Mouse (Mus musculus) limb, embryonic 11.5 days (tissue): ENCODE results near the gene Cmtm1. TPM values are rescaled to one million over a fixed set of nuclear protein-coding genes. Genes with fewer than 3 reads are reported as not detected.

Source experiments
- ATAC-seq: fragments of 200-750 bp; cut with Nextera tagmentation; 2 replicates; pipeline ENCODE4 v1.8.0; 2017; ENCODE audit warnings: low read depth; ENCODE audit not compliant: insufficient number of reproducible peaks, low FRiP score, low TSS enrichment
- DNase-seq: peaks from one replicate; pipeline ENCODE4 v3.0.0-alpha.2; 2015; ENCODE audit warnings: low spot score
- H3K27ac ChIP-seq: fragments of 300-500 bp; sonication (generic); replicated peaks from 2 replicates; pipeline ENCODE4 v1.5.1; 2014; ENCODE audit warnings: low read depth, mild to moderate bottlenecking, low read length
- H3K27me3 ChIP-seq: fragments of 300-500 bp; sonication (generic); 2 replicates; pipeline ENCODE4 v1.6.1; 2014; ENCODE audit warnings: mild to moderate bottlenecking, low read length, mixed read lengths; ENCODE audit not compliant: control insufficient read depth, insufficient read depth
- H3K36me3 ChIP-seq: fragments of 300-500 bp; sonication (generic); 2 replicates; pipeline ENCODE4 v1.6.1; 2014; ENCODE audit warnings: mild to moderate bottlenecking, low read length, moderate library complexity, mixed read lengths; ENCODE audit not compliant: control insufficient read depth, insufficient read depth
- H3K4me1 ChIP-seq: fragments of 300-500 bp; sonication (generic); 2 replicates; pipeline ENCODE4 v1.6.1; 2014; ENCODE audit warnings: low read length, mixed read lengths; ENCODE audit not compliant: control insufficient read depth, insufficient read depth
- H3K4me2 ChIP-seq: fragments of 300-500 bp; sonication (generic); 2 replicates; pipeline ENCODE4 v1.6.1; 2014; ENCODE audit warnings: low read depth, mild to moderate bottlenecking, moderate library complexity; ENCODE audit not compliant: severe bottlenecking
- H3K4me3 ChIP-seq: fragments of 300-500 bp; sonication (generic); 2 replicates; pipeline ENCODE4 v1.5.1; 2014; ENCODE audit warnings: low read depth, low read length
- H3K9ac ChIP-seq: fragments of 300-500 bp; sonication (generic); 2 replicates; pipeline ENCODE4 v1.6.1; 2014; ENCODE audit warnings: mild to moderate bottlenecking, low read length
- H3K9me3 ChIP-seq: fragments of 300-500 bp; sonication (generic); 2 replicates; pipeline ENCODE4 v1.6.1; 2016; ENCODE audit warnings: low read length; ENCODE audit not compliant: control insufficient read depth
- WGBS: fragments of 180-500 bp; shearing (Covaris S2); extraction: QIAGEN DNeasy Blood & Tissue Kit; methylation state at CpG from one replicate; pipeline ENCODE4 v1.1.7; 2014; 5-methylcytosine and 5-hydroxymethylcytosine counted together
- polyA plus RNA-seq: library from polyadenylated mRNA; unstranded; fragments of >200 nt; fragmentation: Nextera tagmentation; extraction: Ambion mirVana; gene quantifications from 2 replicates; pipeline ENCODE4 v1.2.1, GENCODE M21; 2014

The Cmtm1 gene
- polyA plus RNA-seq, 1 experiment from 2014 or later, result not detected

DNA sequence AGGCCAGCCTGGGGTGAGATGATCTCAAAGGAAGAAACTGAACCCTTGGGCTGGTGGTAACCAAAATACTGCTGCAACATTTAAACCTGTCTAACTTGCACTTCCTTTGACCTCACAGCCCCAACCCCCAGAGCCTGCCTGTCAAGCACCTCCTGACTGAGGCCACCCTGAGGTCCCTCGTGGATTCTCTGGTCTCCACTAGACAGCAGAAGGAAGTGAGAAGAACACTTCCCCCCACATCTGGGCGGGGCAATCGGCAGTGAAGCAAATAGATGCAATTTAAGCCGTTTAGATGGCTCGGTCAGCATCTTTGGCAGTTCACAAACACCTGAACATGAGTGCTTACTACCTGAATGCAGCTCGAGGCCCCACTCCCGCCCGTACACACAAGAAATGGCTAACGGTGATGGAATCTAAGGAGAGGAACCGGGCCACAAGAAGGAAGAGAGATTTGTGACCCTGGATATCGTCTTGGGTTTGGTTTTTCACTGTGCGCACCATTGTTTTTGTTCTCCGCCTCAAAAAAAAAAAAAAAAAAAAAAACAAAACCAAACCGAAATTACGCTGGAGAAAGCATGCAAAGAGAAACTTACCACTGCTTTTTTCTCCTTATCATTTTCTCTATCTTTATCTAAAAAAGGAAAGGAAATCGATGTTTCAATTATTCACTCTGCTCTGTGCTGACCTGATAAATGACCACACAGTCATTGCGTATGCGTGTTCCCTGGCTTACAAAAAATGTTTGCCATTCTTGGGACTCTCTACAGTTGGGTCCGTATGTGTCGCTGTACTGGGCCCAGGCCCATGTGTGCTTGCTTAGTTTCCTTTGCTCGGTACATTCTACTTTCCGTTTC, 62.7 kb downstream of the Cmtm1 start:
- Histone ChIP-seq H3K4me1 (0 out of 2 replicates have a peak, but pooled peaks cover 4% of the 10 kb centered on the region), H3K36me3 (no peaks in the 10 kb centered on the region), H3K9me3 (no peaks in the 10 kb centered on the region), H3K9ac (no peak overlapping the region; the same call in 1 of the 2 replicates), H3K4me2 (peak overlapping the region; percentile 82), H3K27me3 (no peaks in the 10 kb centered on the region), H3K4me3 (peak overlapping the region; percentile 86), H3K27ac (no peak overlapping the region)
- WGBS, result 76% methylated on average over 22 of the region's 22 CpGs
- no peak for ATAC-seq
- no peak for DNase-seq

DNA sequence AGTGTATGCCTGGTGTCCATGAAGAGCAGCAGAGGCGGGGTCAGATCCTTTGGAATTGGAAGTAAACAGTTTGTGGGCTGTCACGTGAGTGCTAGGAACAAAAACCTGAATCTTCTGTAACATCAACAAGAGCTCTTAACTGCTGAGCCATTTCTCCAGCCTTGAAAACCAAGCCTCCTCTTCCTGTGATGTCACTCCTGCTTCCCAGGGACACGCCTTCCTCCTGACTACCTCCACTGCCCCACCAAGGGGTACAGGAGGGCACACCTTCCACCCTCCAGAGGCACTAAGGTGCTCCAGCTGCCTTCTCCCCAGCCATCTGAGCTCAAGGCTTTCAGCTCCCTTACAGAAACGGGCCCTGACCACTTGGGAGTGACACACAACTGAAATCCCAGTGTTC, 63.3 kb downstream of the Cmtm1 start:
- no peak overlapping the region for H3K27ac ChIP-seq
- H3K9me3 ChIP-seq, result no peaks in the 10 kb centered on the region
- no peak overlapping the region for H3K4me3 ChIP-seq
- no peaks in the 10 kb centered on the region for H3K36me3 ChIP-seq
- H3K4me1 ChIP-seq, result 0 out of 2 replicates have a peak, but pooled peaks cover 4% of the 10 kb centered on the region
- no peak for DNase-seq
- H3K4me2 ChIP-seq, result no peak overlapping the region
- H3K27me3 ChIP-seq, result no peaks in the 10 kb centered on the region
- no peak overlapping the region for H3K9ac ChIP-seq
- no peak for ATAC-seq
- 91% methylated on average over 4 of the region's 4 CpGs for WGBS

Other genes with a start within 250 kb of the Cmtm1 start
- 22.4 and 24.0 TPM in 2 replicates for gene Cdh5, start 208.5 kb downstream of the Cmtm1 start, polyA plus RNA-seq
- gene Bean1, start 139.7 kb downstream of the Cmtm1 start, polyA plus RNA-seq, result 0.33 and 0.35 TPM in 2 replicates
- gene Tk2, start 61.6 kb downstream of the Cmtm1 start, polyA plus RNA-seq, result 22.5 and 26.0 TPM in 2 replicates
- gene Cklf, start 59.3 kb downstream of the Cmtm1 start, polyA plus RNA-seq, result 36.7 and 40.5 TPM in 2 replicates
- gene Cmtm2a, start 17.0 kb downstream of the Cmtm1 start, polyA plus RNA-seq, result not detected in 2 replicates
- not detected in 2 replicates for gene Gm45711, start 64 bp downstream of the Cmtm1 start, polyA plus RNA-seq
- not detected in 2 replicates for gene Gm11020, start 11.4 kb upstream of the Cmtm1 start, polyA plus RNA-seq
- gene Cmtm2b, start 12.1 kb upstream of the Cmtm1 start, polyA plus RNA-seq, result not detected in 2 replicates
- 73.4 and 75.8 TPM in 2 replicates for gene Cmtm3, start 29.3 kb upstream of the Cmtm1 start, polyA plus RNA-seq
- 2.9 and 4.1 TPM in 2 replicates for gene Cmtm4, start 85.7 kb upstream of the Cmtm1 start, polyA plus RNA-seq
- gene Dync1li2, start 132.9 kb upstream of the Cmtm1 start, polyA plus RNA-seq, result 59.0 and 59.3 TPM in 2 replicates
- 0.24 and 0.30 TPM in 2 replicates for gene Terb1, start 199.8 kb upstream of the Cmtm1 start, polyA plus RNA-seq
- 138 and 142 TPM in 2 replicates for gene Nae1, start 224.5 kb upstream of the Cmtm1 start, polyA plus RNA-seq
- 0.57 and 0.61 TPM in 2 replicates for gene Car7, start 224.5 kb upstream of the Cmtm1 start, polyA plus RNA-seq